Mouse (Mus musculus): ENCODE results near the gene Cfap157. TPM values are rescaled to one million over a fixed set of nuclear protein-coding genes. Genes with fewer than 3 reads are reported as not detected.

Gene Cfap157
- polyA plus RNA-seq (2011; ENCODE audit: insufficient read depth, insufficient read length, low replicate concordance, missing spikeins) = not detected in 2 replicates

DNA sequence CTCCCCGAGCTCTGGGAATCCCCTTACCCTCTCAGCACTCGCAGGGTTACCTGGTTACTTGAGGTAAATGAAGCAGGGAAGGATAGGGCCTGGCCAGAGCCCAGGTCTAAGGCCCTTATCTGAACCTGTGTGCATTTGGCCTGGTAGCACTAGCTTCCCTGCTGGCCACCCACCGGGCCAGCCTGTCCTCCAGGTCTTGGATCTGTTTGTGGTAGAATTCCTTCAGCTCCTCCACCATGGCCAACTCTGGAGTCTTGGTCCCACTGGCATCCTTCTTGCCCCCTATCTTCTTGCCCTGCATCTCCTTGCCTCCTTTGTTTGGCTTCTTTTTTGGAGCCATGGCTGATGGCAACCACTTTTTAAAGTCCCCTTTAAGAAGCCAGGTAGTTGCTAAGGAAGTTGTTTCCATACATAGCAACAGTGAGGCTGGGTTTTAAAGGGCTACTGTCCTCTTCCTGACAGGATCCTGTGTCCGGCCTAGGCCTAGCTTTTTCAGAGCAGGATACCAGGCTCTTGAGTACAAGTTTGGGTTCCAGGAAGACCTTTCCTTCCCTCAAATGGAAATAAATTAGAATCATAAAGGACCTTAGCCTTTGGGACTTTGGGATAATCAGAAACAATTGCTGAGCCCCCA lies at the start of gene Cfap157:
Cfap157 (minus strand) TSS at position 381 of the 634 bp plus-strand sequence.
- 73% methylated on average over 4 of the region's 4 CpGs for WGBS
- no peaks in the 10 kb centered on the region for H3K4me1 ChIP-seq (ENCODE audit: control insufficient read depth, insufficient read depth, low read length)
- TF ChIP-seq CTCF (IDR thresholded peaks at IDR 0.05; ENCODE audit: control insufficient read depth, insufficient read depth, low read length) (no peak), POLR2A (IDR thresholded peaks at IDR 0.05; ENCODE audit: borderline replicate concordance, control insufficient read depth, low read depth, low read length) (no peak)
- H3K27ac ChIP-seq (ENCODE audit: control insufficient read depth, insufficient read depth, low read depth, low read length, poor library complexity) = no peak within 1 kb of the TSS
- no peak within 1 kb of the TSS for H3K4me3 ChIP-seq (replicated peaks; ENCODE audit: control insufficient read depth, low read depth, low read length)

DNA sequence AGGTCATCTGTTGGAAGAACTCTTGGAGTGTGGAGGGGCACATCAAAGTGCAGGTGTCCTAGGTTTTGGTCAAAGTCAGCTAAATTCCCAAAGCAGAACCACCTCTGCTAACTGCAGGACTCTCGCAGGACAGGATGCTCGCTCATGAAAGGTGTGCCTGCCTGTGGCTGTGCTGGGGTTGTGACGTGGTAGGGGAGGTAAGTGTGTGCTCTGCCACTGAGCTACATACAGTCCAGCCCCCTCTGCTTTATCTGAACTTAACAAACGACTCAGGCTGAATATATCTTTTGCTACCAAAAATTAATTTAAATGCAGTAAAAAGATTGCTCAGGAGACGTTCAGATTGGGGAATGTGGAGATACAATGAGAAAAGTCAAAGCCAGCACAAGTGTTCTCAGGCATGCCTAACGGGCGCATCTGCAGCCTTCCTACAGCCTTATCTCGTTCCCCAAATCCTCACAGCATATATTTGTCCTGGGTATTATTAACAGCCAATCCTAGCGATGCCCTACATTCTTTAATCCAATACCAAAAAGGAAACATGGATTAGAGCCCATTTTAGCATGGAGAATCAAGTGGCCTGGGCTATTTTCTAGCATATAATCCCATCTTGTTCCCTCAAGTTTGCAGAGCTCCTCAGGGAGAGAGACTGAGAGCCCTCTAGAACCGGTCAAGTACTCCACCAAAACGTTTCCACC lies 44.9 kb upstream of the Cfap157 start:
- H3K4me1 ChIP-seq (ENCODE audit: control insufficient read depth, insufficient read depth, low read length) = no peaks in the 10 kb centered on the region
- H3K27ac ChIP-seq (ENCODE audit: control insufficient read depth, insufficient read depth, low read depth, low read length, poor library complexity) = no peak overlapping the region
- no peak overlapping the region for H3K4me3 ChIP-seq (replicated peaks; ENCODE audit: control insufficient read depth, low read depth, low read length)
- WGBS = 65% methylated on average over 11 of the region's 11 CpGs
- TF ChIP-seq POLR2A (IDR thresholded peaks at IDR 0.05; ENCODE audit: borderline replicate concordance, control insufficient read depth, low read depth, low read length) (no peak), CTCF (IDR thresholded peaks at IDR 0.05; ENCODE audit: control insufficient read depth, insufficient read depth, low read length) (no peak)

DNA sequence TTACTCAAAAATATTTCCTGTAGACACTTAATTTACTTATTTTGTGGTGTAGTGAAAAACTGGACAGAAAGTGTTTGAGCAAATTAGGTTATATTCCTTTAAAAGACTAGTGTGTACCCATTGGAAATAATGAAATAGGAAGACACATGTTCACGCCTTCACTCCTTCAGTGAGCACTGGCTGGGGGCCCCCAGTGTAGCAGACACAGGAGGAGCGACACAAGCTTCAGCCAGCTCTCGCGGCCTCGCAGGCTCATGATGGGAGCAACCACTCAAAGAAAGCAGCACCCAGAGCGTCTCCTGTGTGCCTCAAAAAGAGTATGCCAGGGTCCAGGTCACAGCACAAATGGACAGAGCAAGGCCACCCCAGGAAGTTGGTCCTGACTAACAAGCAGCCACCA lies 41.6 kb upstream of the Cfap157 start:
- peaks cover 2% of the 10 kb centered on the region; the same call in 1 of the 2 replicates for H3K4me1 ChIP-seq (ENCODE audit: control insufficient read depth, insufficient read depth, low read length)
- no peak overlapping the region for H3K27ac ChIP-seq (ENCODE audit: control insufficient read depth, insufficient read depth, low read depth, low read length, poor library complexity)
- H3K4me3 ChIP-seq (replicated peaks; ENCODE audit: control insufficient read depth, low read depth, low read length) = no peak overlapping the region
- WGBS = 83% methylated on average over 6 of the region's 6 CpGs
- TF ChIP-seq CTCF (IDR thresholded peaks at IDR 0.05; ENCODE audit: control insufficient read depth, insufficient read depth, low read length) (no peak), POLR2A (IDR thresholded peaks at IDR 0.05; ENCODE audit: borderline replicate concordance, control insufficient read depth, low read depth, low read length) (no peak)

DNA sequence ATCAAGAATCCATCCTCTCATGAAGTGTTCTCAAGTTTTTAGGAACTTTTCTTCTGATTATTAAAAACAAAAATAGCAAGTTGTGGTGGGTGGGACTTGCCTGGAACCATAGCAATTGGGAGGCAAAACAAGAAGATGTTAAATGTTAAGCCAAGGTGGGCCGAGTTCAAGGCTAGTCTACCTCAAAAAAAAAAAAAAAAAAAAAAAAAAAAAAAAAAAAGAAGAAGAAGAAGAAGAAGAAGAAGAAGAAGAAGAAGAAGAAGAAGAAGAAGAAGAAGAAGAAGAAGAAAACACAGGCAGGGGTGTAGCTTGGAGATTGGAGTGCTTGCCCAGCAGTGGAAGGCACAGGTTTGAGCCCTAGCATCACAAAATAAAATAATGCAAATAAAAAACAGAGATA lies 40.5 kb upstream of the Cfap157 start:
- TF ChIP-seq POLR2A (IDR thresholded peaks at IDR 0.05; ENCODE audit: borderline replicate concordance, control insufficient read depth, low read depth, low read length) = no peak
- no peak for TF ChIP-seq CTCF (IDR thresholded peaks at IDR 0.05; ENCODE audit: control insufficient read depth, insufficient read depth, low read length)
- Histone ChIP-seq H3K4me3 (replicated peaks; ENCODE audit: control insufficient read depth, low read depth, low read length) (no peak overlapping the region), H3K27ac (ENCODE audit: control insufficient read depth, insufficient read depth, low read depth, low read length, poor library complexity) (no peak overlapping the region), H3K4me1 (ENCODE audit: control insufficient read depth, insufficient read depth, low read length) (peaks cover 2% of the 10 kb centered on the region; the same call in 1 of the 2 replicates)
- 67% methylated on average over 1 of the region's 1 CpGs for WGBS

DNA sequence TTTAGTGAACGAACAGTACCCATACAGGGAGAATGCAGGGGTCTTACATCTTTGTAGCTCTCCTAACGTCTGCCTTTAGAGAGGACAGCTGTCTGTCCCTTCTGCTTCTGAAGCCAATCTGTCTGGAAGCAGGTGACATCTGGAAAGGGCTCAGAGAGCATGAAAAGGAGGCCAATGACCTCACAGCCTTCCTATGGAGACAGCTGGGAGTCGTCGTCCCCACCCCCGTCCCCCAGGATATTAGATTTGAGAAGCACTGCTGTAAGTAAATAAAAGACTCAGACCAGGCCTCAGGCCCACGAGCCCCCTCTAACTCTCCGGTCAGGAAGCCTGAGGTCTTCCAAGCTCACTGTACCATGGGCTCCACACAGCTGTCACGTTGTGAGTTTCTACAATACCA lies 40.0 kb upstream of the Cfap157 start:
- no peak overlapping the region for H3K4me3 ChIP-seq (replicated peaks; ENCODE audit: control insufficient read depth, low read depth, low read length)
- H3K4me1 ChIP-seq (ENCODE audit: control insufficient read depth, insufficient read depth, low read length) = peaks cover 2% of the 10 kb centered on the region; the same call in 1 of the 2 replicates
- peak overlapping the region; percentile 12; the same call in 1 of the 2 replicates for H3K27ac ChIP-seq (ENCODE audit: control insufficient read depth, insufficient read depth, low read depth, low read length, poor library complexity)
- TF ChIP-seq CTCF (IDR thresholded peaks at IDR 0.05; ENCODE audit: control insufficient read depth, insufficient read depth, low read length) (no peak), POLR2A (IDR thresholded peaks at IDR 0.05; ENCODE audit: borderline replicate concordance, control insufficient read depth, low read depth, low read length) (no peak)
- 82% methylated on average over 8 of the region's 8 CpGs for WGBS

DNA sequence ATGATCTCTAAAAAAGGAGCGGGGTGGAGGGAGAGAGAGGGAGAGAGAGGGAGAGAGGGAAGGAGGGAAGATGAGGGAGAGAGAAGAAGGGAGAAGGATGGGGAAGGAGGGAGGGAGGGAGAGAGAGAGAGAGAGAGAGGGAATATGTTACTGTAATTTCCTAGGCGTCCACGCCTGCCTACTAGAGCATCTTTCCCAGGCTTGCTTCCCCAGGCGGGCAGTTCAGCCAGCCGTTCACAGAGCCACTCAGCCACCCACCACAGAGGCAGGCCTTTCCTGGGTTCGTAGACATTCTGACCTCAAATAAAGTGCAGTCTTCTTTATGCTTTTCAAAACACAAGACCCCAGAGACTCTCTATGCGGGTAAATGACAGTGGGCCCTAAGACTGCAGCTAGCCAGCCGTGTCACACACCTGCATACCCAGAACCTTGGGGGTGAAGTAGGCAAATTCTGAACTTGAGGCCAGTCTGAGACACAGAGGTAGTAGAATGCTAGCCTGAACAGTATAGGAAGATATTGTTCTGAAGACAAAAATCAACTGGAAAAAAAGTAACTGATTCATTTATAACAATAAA lies 39.4 kb upstream of the Cfap157 start:
- H3K27ac ChIP-seq (ENCODE audit: control insufficient read depth, insufficient read depth, low read depth, low read length, poor library complexity) = no peak overlapping the region; the same call in 1 of the 2 replicates
- H3K4me1 ChIP-seq (ENCODE audit: control insufficient read depth, insufficient read depth, low read length) = peaks cover 2% of the 10 kb centered on the region; the same call in 1 of the 2 replicates
- 71% methylated on average over 8 of the region's 8 CpGs for WGBS
- TF ChIP-seq POLR2A (IDR thresholded peaks at IDR 0.05; ENCODE audit: borderline replicate concordance, control insufficient read depth, low read depth, low read length) (no peak), CTCF (IDR thresholded peaks at IDR 0.05; ENCODE audit: control insufficient read depth, insufficient read depth, low read length) (no peak)
- H3K4me3 ChIP-seq (replicated peaks; ENCODE audit: control insufficient read depth, low read depth, low read length) = no peak overlapping the region

DNA sequence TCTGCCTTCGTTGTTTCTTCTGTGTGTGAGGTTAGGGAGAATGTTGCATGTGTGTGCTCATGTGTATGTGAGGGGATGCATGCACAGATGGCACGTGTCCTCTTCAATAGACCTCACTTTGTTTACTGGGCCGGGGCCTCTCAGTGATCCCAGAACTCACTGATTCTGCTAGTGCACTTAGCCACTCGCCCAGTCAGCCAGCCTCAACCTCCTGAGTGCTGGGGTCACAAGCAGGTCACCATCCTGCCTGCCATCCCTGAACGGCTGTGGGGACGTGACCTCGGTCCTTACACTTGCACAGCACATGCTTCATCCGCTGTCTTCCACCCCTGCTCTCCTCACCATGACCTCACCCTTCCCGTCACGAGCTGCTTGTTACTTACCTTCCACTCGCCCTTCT lies 38.9 kb upstream of the Cfap157 start:
- no peak overlapping the region for H3K27ac ChIP-seq (ENCODE audit: control insufficient read depth, insufficient read depth, low read depth, low read length, poor library complexity)
- TF ChIP-seq POLR2A (IDR thresholded peaks at IDR 0.05; ENCODE audit: borderline replicate concordance, control insufficient read depth, low read depth, low read length) (no peak), CTCF (IDR thresholded peaks at IDR 0.05; ENCODE audit: control insufficient read depth, insufficient read depth, low read length) (no peak)

DNA sequence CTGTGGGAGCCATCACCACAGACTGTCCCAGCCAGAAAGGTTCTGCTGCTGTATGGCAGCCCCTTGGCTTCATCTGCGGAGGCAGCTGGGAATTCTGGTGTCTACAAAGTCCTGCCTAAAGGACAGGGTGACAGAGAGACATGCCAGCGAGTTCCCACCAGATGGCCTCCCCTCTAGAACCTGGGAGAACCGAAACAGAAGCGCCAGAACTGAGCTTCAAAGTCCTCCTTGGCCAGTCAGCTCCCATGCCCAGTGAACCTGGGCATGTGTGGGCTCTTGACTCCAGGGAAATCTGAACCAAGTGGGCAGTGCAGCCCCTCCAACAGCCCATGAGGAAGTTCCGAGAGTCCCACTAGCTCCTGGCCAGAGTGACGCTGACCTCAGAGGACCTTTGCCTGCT lies 38.4 kb upstream of the Cfap157 start:
- no peak overlapping the region for H3K4me3 ChIP-seq (replicated peaks; ENCODE audit: control insufficient read depth, low read depth, low read length)
- no peak for TF ChIP-seq CTCF (IDR thresholded peaks at IDR 0.05; ENCODE audit: control insufficient read depth, insufficient read depth, low read length)
- TF ChIP-seq POLR2A (IDR thresholded peaks at IDR 0.05; ENCODE audit: borderline replicate concordance, control insufficient read depth, low read depth, low read length) = no peak
- peaks cover 2% of the 10 kb centered on the region; the same call in 1 of the 2 replicates for H3K4me1 ChIP-seq (ENCODE audit: control insufficient read depth, insufficient read depth, low read length)
- peak overlapping the region; percentile 23; the same call in 1 of the 2 replicates for H3K27ac ChIP-seq (ENCODE audit: control insufficient read depth, insufficient read depth, low read depth, low read length, poor library complexity)
- WGBS = 78% methylated on average over 6 of the region's 6 CpGs

More for the DNA sequence above, 38.9 kb upstream of the Cfap157 start:
- WGBS = 77% methylated on average over 11 of the region's 11 CpGs
- Histone ChIP-seq H3K4me3 (replicated peaks; ENCODE audit: control insufficient read depth, low read depth, low read length) (no peak overlapping the region), H3K4me1 (ENCODE audit: control insufficient read depth, insufficient read depth, low read length) (peaks cover 2% of the 10 kb centered on the region; the same call in 1 of the 2 replicates)

All from bone marrow, adult 2 months (tissue).